Mouse (Mus musculus): ENCODE data around the gene Slc23a2.

The Slc23a2 gene

GRCm38 (mm10) chr2:132098942-132099672, 45.8 kb downstream of the Slc23a2 start:
- no peak for DNase-seq (ENCODE audit: low read depth, low spot score)

GRCm38 (mm10) chr2:132098365-132098764, 46.5 kb downstream of the Slc23a2 start:
- no peak for DNase-seq (ENCODE audit: low read depth, low spot score)

- no peak for DNase-seq (ENCODE audit: low read depth, low spot score)
These were observed 48.3 kb downstream of the Slc23a2 start for GRCm38 (mm10) chr2:132096582-132096981.

- no peak for DNase-seq (ENCODE audit: low read depth, low spot score)
These were observed 49.1 kb downstream of the Slc23a2 start for GRCm38 (mm10) chr2:132095821-132096220.

- DNase-seq (ENCODE audit: low read depth, low spot score), result no peak
These were observed 50.3 kb downstream of the Slc23a2 start for GRCm38 (mm10) chr2:132094441-132095230.

GRCm38 (mm10) chr2:132093739-132094138, 51.2 kb downstream of the Slc23a2 start:
- DNase-seq (ENCODE audit: low read depth, low spot score), result no peak

GRCm38 (mm10) chr2:132093298-132093697, 51.6 kb downstream of the Slc23a2 start:
- DNase-seq (ENCODE audit: low read depth, low spot score), result no peak

GRCm38 (mm10) chr2:132092722-132093121, 52.2 kb downstream of the Slc23a2 start:
- DNase-seq (ENCODE audit: low read depth, low spot score), result no peak

- DNase-seq (ENCODE audit: low read depth, low spot score), result no peak
These were observed 53.2 kb downstream of the Slc23a2 start for GRCm38 (mm10) chr2:132091749-132092148.

GRCm38 (mm10) chr2:132084813-132085212, 60.1 kb downstream of the Slc23a2 start:
- no peak for DNase-seq (ENCODE audit: low read depth, low spot score)

- DNase-seq (ENCODE audit: low read depth, low spot score), result no peak
These were observed 60.5 kb downstream of the Slc23a2 start for GRCm38 (mm10) chr2:132084396-132084795.

GRCm38 (mm10) chr2:132079139-132079538, 65.8 kb downstream of the Slc23a2 start:
- DNase-seq (ENCODE audit: low read depth, low spot score), result no peak

- no peak for DNase-seq (ENCODE audit: low read depth, low spot score)
These were observed 71.9 kb downstream of the Slc23a2 start for GRCm38 (mm10) chr2:132073052-132073451.

- no peak for DNase-seq (ENCODE audit: low read depth, low spot score)
These were observed 74.7 kb downstream of the Slc23a2 start for GRCm38 (mm10) chr2:132069985-132070735.

- no peak for DNase-seq (ENCODE audit: low read depth, low spot score)
These were observed 80.6 kb downstream of the Slc23a2 start for GRCm38 (mm10) chr2:132064185-132064831.

GRCm38 (mm10) chr2:132063776-132064175, 81.1 kb downstream of the Slc23a2 start:
- no peak for DNase-seq (ENCODE audit: low read depth, low spot score)

GRCm38 (mm10) chr2:132061884-132062283, 83.0 kb downstream of the Slc23a2 start:
- no peak for DNase-seq (ENCODE audit: low read depth, low spot score)

- no peak for DNase-seq (ENCODE audit: low read depth, low spot score)
These were observed 85.0 kb downstream of the Slc23a2 start for GRCm38 (mm10) chr2:132059919-132060318.

- no peak for DNase-seq (ENCODE audit: low read depth, low spot score)
These were observed 89.6 kb downstream of the Slc23a2 start for GRCm38 (mm10) chr2:132055349-132055753.

GRCm38 (mm10) chr2:132053824-132054223, 91.1 kb downstream of the Slc23a2 start:
- no peak for DNase-seq (ENCODE audit: low read depth, low spot score)

GRCm38 (mm10) chr2:132051798-132052197, 93.1 kb downstream of the Slc23a2 start:
- DNase-seq (ENCODE audit: low read depth, low spot score), result no peak

- no peak for DNase-seq (ENCODE audit: low read depth, low spot score)
These were observed 95.0 kb downstream of the Slc23a2 start for GRCm38 (mm10) chr2:132049921-132050320.

Measured in WW6 (cell line).